Mouse (Mus musculus) mouse trophoblast stem cell (cell line): ENCODE results near the gene Zfp583.

Experiments
- in situ Hi-C, 2 experiments: fragments of 300-500 bp; cut with MseI, MboI; formaldehyde crosslinking; loops; 2 replicates in 1 of 2; 3 replicates in 1 of 2; pipeline ENCODE4 v1.15.1; 2025

Zfp583 gene

GRCm38 (mm10) chr7:6285842-6286705, 45.0 kb downstream of the Zfp583 start, which contains the start of gene Zfp667:
Gene Zfp667 (plus strand): TSS chr7:6286579.
- in situ Hi-C loops = no loop called here

- in situ Hi-C loops = no loop called here
Measured at GRCm38 (mm10) chr7:6285366-6285765, 45.7 kb downstream of the Zfp583 start.

DNA sequence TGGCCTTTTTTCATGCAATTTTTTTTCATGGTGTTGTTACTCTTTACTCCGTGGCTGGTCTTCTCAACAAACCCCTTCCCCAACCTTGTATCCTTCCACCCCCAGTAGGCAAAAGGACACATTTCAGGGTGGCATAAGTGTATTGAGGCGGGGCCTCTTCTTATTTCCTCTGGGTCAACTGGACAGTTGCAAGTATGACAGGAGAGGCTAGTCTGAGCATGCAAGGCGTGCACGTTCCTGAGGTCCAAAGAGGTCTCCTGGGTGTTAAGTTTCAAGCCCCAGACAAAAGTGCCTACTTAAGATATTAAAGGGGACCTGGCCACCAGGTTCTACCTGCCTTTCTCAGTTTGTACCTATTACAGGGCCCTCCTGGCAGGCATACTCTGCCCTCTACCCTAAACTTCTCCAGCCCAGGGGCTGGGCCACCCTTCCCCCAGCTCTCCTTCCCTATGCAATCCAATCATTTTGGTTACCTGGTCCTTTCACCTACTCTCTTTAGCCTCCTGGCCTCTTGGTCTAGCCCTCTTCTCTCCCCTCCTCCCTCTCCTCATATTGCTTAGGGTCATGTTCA, 46.6 kb downstream of the Zfp583 start:
- in situ Hi-C loops = no loop called here

DNA sequence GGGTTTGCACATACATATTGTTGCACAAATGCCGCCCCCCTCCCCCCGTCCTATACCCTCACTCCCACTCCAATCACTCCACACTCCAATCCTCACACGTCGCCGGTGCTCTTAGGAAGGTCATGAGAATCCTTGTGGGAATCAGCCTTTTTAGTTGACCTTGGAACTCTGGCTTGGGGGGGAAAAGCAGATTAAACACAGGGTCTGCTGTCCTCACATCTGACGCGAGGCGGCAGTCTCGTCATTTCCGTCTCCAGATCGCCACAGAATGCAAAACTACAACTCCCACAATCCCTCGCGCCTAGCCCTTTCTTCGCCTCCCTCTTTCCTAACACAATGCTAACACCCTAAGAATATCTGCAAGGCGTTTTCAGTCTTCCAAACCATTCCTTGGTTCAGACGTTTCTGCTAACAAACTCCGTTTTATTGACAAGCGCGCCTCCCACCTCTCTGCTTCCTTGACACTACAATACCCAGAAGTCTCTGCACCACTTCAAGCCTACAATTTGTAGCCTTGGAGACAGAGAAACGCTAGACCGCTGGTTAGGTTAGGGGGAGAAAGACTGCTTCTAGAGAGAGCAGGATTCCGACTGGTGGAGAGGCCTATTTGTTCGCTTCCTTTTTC, 47.5 kb downstream of the Zfp583 start:
- in situ Hi-C loops = no loop called here

GRCm38 (mm10) chr7:6282749-6283148, 48.3 kb downstream of the Zfp583 start:
- in situ Hi-C loops = no loop called here

- in situ Hi-C loops = no loop called here
Measured at GRCm38 (mm10) chr7:6277906-6278305, 53.2 kb downstream of the Zfp583 start.

- in situ Hi-C loops = no loop called here
Measured at GRCm38 (mm10) chr7:6265695-6266094, 65.4 kb downstream of the Zfp583 start.
